Mouse (Mus musculus): Measurements from ENCODE around the gene Tlk2. TPM values are rescaled to one million over a fixed set of nuclear protein-coding genes. Genes with fewer than 3 reads are reported as not detected.
A peak's percentile ranks its signal among the peaks of the same experiment; 100 is the strongest.

The Tlk2 gene
- total RNA-seq, 2 experiments from 2014 or later, result 42.1 to 44.7 TPM

- Histone ChIP-seq H3K27ac (peak overlapping the region; percentile 80), H3K4me3 (peak overlapping the region; percentile 21)
- TF ChIP-seq CTCF (IDR thresholded peaks at IDR 0.05), result no peak
- intact Hi-C loops (cut with DNase I), result loop anchor here (5.0 kb wide), 1 partner anchor 50 kb away; no protein-coding TSS in a partner anchor
- no peak for DNase-seq
Observed at GRCm38 (mm10) chr11:105281763-105282459, 103.3 kb downstream of the Tlk2 start.

- DNase-seq, result peak; percentile 86
- Histone ChIP-seq H3K4me3 (peak overlapping the region; percentile 30), H3K27ac (peak overlapping the region; percentile 80)
- no peak for TF ChIP-seq CTCF (IDR thresholded peaks at IDR 0.05)
- intact Hi-C loops (cut with DNase I), result loop anchor here (5.0 kb wide), 1 partner anchor 50 kb away; no protein-coding TSS in a partner anchor
Observed at GRCm38 (mm10) chr11:105282460-105282859, 103.9 kb downstream of the Tlk2 start.

DNA sequence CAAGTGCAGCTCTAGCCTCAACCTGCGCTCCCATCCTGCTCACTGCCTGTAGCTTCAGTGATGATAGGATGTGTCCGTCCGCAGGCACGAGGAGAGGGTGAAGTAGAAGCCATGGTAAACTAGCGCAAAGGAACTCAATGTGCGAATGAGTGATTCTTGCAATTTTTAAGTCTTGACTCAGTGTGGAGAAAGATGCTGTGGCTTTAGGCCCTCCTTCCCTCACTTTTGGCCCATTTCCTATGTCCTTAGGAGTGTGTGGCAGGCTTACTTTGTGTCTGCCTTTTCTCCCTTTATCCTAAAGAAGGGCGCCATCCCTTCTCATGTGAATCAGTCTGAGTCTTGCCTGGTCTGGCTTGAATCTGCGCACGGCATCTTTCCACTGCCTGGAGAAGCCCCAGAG, 104.4 kb downstream of the Tlk2 start:
- DNase-seq, result no peak
- Histone ChIP-seq H3K4me3 (peak overlapping the region; percentile 30), H3K27ac (peak overlapping the region; percentile 78)
- no peak for TF ChIP-seq CTCF (IDR thresholded peaks at IDR 0.05)
- intact Hi-C loops (cut with DNase I), result loop anchor here (5.0 kb wide), 1 partner anchor 49 kb away; no protein-coding TSS in a partner anchor

GRCm38 (mm10) chr11:105285720-105286119, 107.1 kb downstream of the Tlk2 start:
- H3K27ac ChIP-seq, result peak overlapping the region; percentile 58
- TF ChIP-seq CTCF (IDR thresholded peaks at IDR 0.05), result no peak
- intact Hi-C loops (cut with DNase I), result no loop called here
- H3K4me3 ChIP-seq, result peak overlapping the region; percentile 13; the same call in 1 of the 2 replicates
- peak; percentile 58 for DNase-seq

- no peak overlapping the region for H3K27ac ChIP-seq
Observed at GRCm38 (mm10) chr11:105289403-105289802, 110.8 kb downstream of the Tlk2 start.

DNA sequence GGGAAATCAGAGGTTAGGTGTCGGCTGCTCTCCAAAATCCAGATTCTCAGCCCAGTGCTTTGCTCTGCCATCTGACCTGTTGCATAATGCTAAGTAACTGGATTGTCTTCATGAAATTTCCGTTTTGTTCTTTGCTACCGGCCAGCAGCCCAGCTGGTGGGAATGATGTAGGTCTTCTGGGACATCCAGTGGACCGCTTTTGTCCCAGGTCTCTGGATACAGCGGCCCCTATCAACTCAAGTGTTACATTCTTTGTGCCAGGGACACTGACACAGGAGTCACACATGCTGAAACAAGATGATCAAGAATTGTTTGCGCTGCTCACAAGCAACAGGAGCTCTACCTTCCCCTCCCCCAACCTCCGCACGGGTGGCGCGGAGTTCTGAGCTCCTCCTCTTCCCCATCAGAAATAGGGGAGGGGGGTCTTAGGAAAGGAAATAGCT, 113.1 kb downstream of the Tlk2 start:
- DNase-seq, result peak; percentile 62
- H3K27ac ChIP-seq, result peak overlapping the region; percentile 90
- TF ChIP-seq CTCF (IDR thresholded peaks at IDR 0.05), result no peak
- intact Hi-C loops (cut with DNase I), result no loop called here
- H3K4me3 ChIP-seq, result peak overlapping the region; percentile 79

More at GRCm38 (mm10) chr11:105289403-105289802, 110.8 kb downstream of the Tlk2 start:
- H3K4me3 ChIP-seq, result no peak overlapping the region
- no peak for TF ChIP-seq CTCF (IDR thresholded peaks at IDR 0.05)
- peak; percentile 45 for DNase-seq
- intact Hi-C loops (cut with DNase I), result no loop called here

DNA sequence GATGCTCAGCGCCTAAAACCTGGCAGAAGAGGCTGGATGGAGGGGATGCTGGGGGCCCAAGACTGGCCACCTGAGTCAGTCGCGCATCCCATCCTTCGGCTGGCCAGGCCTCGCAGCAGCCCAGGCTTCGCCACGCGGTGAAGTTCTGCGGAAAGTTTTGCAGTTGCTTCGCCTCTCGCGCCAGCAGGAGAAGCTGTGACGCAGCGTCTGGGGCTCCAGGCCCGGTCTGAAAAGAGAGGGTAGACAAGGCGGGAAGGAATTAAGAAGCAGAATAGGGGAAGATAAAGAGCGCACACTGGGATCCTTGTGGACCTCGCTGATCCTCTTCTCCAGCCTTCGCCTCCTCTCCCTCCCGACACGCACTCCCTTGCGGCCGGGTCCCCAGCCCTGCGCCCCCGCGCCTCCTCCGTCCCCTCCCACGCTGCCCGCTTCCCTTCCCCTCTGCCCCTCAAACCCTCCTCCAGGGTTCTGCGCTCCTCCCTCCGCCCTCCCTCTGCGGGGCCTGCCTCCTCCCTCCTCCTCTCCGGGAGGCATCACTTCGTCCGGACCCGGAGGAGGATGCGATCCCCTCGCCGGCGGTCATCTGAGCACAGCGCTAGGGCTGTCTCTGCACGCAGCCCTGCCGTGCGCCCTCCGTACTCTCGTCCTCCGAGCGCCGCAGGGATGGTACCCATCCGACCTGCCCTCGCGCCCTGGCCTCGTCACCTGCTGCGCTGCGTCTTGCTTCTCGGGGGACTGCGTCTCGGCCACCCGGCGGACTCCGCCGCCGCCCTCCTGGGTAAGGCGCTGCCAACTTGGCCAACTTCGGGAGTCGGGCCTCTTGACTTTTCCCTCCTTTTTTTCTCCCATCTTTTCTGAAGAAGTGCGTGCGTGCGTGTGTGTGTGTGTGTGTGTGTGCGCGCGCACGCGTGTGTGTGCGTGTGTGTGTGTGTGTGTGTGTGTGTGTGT, 113.8 kb downstream of the Tlk2 start, which contains the start of gene Mrc2:
TSS of gene Mrc2 (plus strand) at position 520 of the 948 bp plus-strand sequence.
- no peak for TF ChIP-seq CTCF (IDR thresholded peaks at IDR 0.05)
- intact Hi-C loops (cut with DNase I), result no loop called here
- H3K27ac ChIP-seq, result peak within 1 kb of the TSS; percentile 90
- peak; percentile 85 for DNase-seq
- peak within 1 kb of the TSS; percentile 79 for H3K4me3 ChIP-seq

DNA sequence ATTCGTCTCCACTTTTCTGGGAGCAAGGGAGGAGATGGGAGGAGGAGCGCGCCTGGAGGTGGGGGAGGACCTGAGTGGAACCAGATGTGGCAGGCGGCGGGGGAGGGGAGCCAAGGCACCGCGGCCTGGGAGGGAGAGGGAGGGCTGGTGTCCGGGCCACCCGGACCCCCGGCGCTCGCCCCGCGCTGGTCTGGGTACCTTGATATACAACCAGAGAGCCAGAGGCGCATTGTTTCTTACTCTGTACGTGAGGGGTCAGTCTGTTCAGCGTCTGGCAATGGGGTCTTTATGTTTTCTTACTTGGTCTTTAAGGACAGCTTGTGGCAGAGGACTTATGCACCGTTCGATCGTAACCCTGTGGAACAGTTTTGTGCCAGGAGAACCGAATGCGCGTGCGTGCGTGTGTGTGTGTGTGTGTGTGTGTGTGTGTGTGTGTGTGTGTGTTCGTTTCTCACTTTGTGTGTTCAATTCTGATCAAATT, 114.5 kb downstream of the Tlk2 start:
- peak; percentile 85 for DNase-seq
- H3K4me3 ChIP-seq, result peak overlapping the region; percentile 79
- peak overlapping the region; percentile 75 for H3K27ac ChIP-seq
- no peak for TF ChIP-seq CTCF (IDR thresholded peaks at IDR 0.05)
- intact Hi-C loops (cut with DNase I), result no loop called here

GRCm38 (mm10) chr11:105293901-105294494, 115.4 kb downstream of the Tlk2 start:
- DNase-seq, result peak; percentile 52

DNA sequence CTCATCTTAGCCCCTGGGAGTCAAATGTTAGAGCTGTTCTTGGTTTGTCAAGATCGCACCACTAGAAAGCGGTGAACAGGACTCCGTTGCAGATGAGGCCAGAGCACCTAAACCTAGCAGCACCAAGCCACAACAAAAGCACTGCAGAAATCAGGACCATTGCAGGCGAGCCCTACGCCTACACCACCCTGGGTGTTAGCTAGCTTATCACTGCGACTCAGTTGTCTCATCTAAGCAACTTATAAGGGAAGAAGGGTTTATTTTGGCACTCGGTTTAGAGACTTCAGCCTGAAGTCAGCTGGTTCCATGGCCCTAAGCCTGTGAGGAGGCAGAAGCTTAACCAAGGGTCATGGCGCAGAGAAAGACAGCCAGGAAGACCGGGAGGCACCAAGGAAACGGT, 117.5 kb downstream of the Tlk2 start:
- no peak for TF ChIP-seq CTCF (IDR thresholded peaks at IDR 0.05)
- Histone ChIP-seq H3K4me3 (no peak overlapping the region), H3K27ac (no peak overlapping the region)
- intact Hi-C loops (cut with DNase I), result no loop called here
- no peak for DNase-seq

More at GRCm38 (mm10) chr11:105293901-105294494, 115.4 kb downstream of the Tlk2 start:
- peak overlapping the region; percentile 79 for H3K4me3 ChIP-seq
- TF ChIP-seq CTCF (IDR thresholded peaks at IDR 0.05), result no peak
- intact Hi-C loops (cut with DNase I), result no loop called here
- peak overlapping the region; percentile 75 for H3K27ac ChIP-seq

- intact Hi-C loops (cut with DNase I), result no loop called here
- no peak overlapping the region for H3K27ac ChIP-seq
- no peak for TF ChIP-seq CTCF (IDR thresholded peaks at IDR 0.05)
Observed at GRCm38 (mm10) chr11:105310197-105310596, 131.6 kb downstream of the Tlk2 start.

More at GRCm38 (mm10) chr11:105310197-105310596, 131.6 kb downstream of the Tlk2 start:
- no peak for DNase-seq
- no peak overlapping the region for H3K4me3 ChIP-seq
